Mouse (Mus musculus) brain, embryonic 14.5 days (tissue): ENCODE data around the gene Gm45208. TPM values are rescaled to one million over a fixed set of nuclear protein-coding genes. Genes with fewer than 3 reads are reported as not detected.

Experiments
- DNase-seq: peaks from one replicate; pipeline ENCODE4 v3.0.0-alpha.2; 2011; ENCODE audit warnings: low read depth
- CTCF ChIP-seq: fragments of 200-500 bp; IDR thresholded peaks from 2 replicates; pipeline ENCODE4 v1.5.1; 2012; ENCODE audit warnings: inconsistent platforms, mild to moderate bottlenecking, moderate library complexity, borderline replicate concordance; ENCODE audit not compliant: insufficient read depth, insufficient read length; ENCODE audit errors: extremely low read depth
- POLR2A ChIP-seq: fragments of 200-500 bp; IDR thresholded peaks from 2 replicates; pipeline ENCODE4 v1.6.1; 2012; ENCODE audit warnings: mild to moderate bottlenecking, inconsistent platforms, borderline replicate concordance; ENCODE audit not compliant: poor library complexity, insufficient read depth, insufficient read length, severe bottlenecking; ENCODE audit errors: extremely low read depth
- polyA plus RNA-seq: library from polyadenylated mRNA; depleted of rRNA; stranded (reverse); fragments of >200 nt; gene quantifications from 2 replicates; pipeline ENCODE4 v1.2.3, GENCODE M21; 2012; rRNA removed

Gene Gm45208
- polyA plus RNA-seq, 1 experiment: 0.63 TPM

DNA sequence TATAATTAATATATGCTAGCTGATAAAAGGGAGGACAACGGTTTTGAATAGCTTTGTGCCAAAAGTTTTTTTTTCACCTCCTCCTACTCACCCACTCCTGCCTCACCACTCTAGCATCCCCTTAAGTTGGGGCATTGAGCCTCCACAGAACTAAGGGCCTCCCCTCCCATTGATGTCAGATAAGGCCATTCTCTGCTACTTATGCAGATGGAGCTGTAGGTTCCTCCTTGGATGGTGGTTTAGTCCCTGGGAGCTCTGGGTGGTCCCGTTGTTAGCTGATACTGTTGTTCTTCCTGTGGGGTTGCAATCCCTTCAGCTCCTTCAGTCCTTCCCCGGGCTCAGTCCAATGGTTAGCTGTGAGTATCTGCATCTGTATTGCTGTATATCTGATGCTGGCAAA lies 57.2 kb downstream of the Gm45208 start:
- no peak for DNase-seq
- TF ChIP-seq CTCF (no peak), POLR2A (no peak)

Other genes with a start within 250 kb of the Gm45208 start
- gene Foxp3, start 148.6 kb upstream of the Gm45208 start, polyA plus RNA-seq: 0.07 and 0.13 TPM in 2 replicates
- 9.6 and 9.8 TPM in 2 replicates for gene Ppp1r3f, start 148.0 kb upstream of the Gm45208 start, polyA plus RNA-seq
- gene Ccdc22, start 116.7 kb upstream of the Gm45208 start, polyA plus RNA-seq: 26.8 and 35.3 TPM in 2 replicates
- gene Cacna1f, start 115.2 kb upstream of the Gm45208 start, polyA plus RNA-seq: 0.15 and 0.36 TPM in 2 replicates
- gene Syp, start 83.8 kb upstream of the Gm45208 start, polyA plus RNA-seq: 160 and 180 TPM in 2 replicates
- 3.3 and 3.4 TPM in 2 replicates for gene Prickle3, start 65.0 kb upstream of the Gm45208 start, polyA plus RNA-seq
- gene Plp2, start 50.9 kb upstream of the Gm45208 start, polyA plus RNA-seq: 42.9 and 51.1 TPM in 2 replicates
- 0.14 and 0.21 TPM in 2 replicates for gene Magix, start 41.0 kb upstream of the Gm45208 start, polyA plus RNA-seq
- gene Gpkow, start 25.1 kb upstream of the Gm45208 start, polyA plus RNA-seq: 24.5 and 28.2 TPM in 2 replicates
- gene Wdr45, start 7.9 kb upstream of the Gm45208 start, polyA plus RNA-seq: 42.1 and 47.1 TPM in 2 replicates
- 95.6 and 106 TPM in 2 replicates for gene Praf2, start 6.2 kb downstream of the Gm45208 start, polyA plus RNA-seq
- gene Ccdc120, start 28.7 kb downstream of the Gm45208 start, polyA plus RNA-seq: 86.8 and 89.7 TPM in 2 replicates
- 14.1 and 22.6 TPM in 2 replicates for gene Tfe3, start 40.3 kb downstream of the Gm45208 start, polyA plus RNA-seq
- 85.4 and 86.1 TPM in 2 replicates for gene Gripap1, start 67.5 kb downstream of the Gm45208 start, polyA plus RNA-seq
- 5.7 and 6.2 TPM in 2 replicates for gene Kcnd1, start 100.0 kb downstream of the Gm45208 start, polyA plus RNA-seq
- 42.4 and 56.4 TPM in 2 replicates for gene Otud5, start 119.1 kb downstream of the Gm45208 start, polyA plus RNA-seq
- 19.8 and 23.3 TPM in 2 replicates for gene Pim2, start 156.0 kb downstream of the Gm45208 start, polyA plus RNA-seq
- 41.0 and 60.1 TPM in 2 replicates for gene Slc35a2, start 161.8 kb downstream of the Gm45208 start, polyA plus RNA-seq
- 191 and 193 TPM in 2 replicates for gene Pqbp1, start 177.0 kb downstream of the Gm45208 start, polyA plus RNA-seq
- 55.5 and 65.5 TPM in 2 replicates for gene Timm17b, start 177.1 kb downstream of the Gm45208 start, polyA plus RNA-seq
- gene Gm10491, start 185.6 kb downstream of the Gm45208 start, polyA plus RNA-seq: not detected in 2 replicates
- not detected in 2 replicates for gene Gm10490, start 187.3 kb downstream of the Gm45208 start, polyA plus RNA-seq
- gene Pcsk1n, start 197.6 kb downstream of the Gm45208 start, polyA plus RNA-seq: 88.1 and 140 TPM in 2 replicates
- 0.06 TPM in 1 of 2 replicates, not detected in the other for gene Eras, start 206.4 kb downstream of the Gm45208 start, polyA plus RNA-seq
- gene Hdac6, start 225.6 kb downstream of the Gm45208 start, polyA plus RNA-seq: 114 and 119 TPM in 2 replicates